Mouse (Mus musculus): Measurements from ENCODE around the gene Aqp5.

- TF ChIP-seq EP300 (IDR thresholded peaks at IDR 0.05; ENCODE audit: low read depth): no peak
- no peak for TF ChIP-seq CTCF (IDR thresholded peaks at IDR 0.05; ENCODE audit: low read depth)
These were observed 36.8 kb upstream of the Aqp5 start for GRCm38 (mm10) chr15:99553767-99554166.
